Mouse (Mus musculus): ENCODE measurements around the gene Mapk8. TPM values are rescaled to one million over a fixed set of nuclear protein-coding genes. Genes with fewer than 3 reads are reported as not detected.

Gene Mapk8
- 25.9 and 30.0 TPM in 2 replicates for polyA plus RNA-seq (2016; fragmentation: Nextera tagmentation; extraction: Ambion mirVana)

DNA sequence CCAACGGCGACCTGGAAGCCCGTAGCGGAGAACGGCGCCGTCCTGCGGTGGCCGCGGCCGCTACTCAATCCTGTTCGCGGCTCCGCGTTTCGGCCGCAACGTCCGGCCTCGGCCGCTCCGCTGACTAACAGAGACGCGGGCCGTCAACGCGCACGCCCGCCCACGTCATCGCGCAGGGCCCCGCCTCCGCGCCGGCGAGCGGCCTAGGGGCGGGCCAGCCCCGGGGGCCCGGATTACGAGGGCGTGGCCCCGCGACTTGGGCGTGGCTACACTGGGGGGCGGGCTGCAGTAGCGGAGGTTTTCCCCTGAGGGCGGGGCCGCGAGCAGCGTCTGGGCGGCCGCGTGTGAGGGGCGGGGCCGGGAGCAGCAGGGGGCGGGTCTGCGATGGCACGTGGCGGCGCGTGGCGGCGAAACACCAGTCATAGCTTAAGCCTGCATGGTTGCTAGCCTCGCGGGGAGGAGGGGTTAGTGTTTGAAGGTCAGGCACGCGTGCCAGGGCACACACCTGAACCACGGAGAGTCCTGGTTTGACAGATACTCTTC is at the start of gene Mapk8:
Gene Mapk8, minus strand, starts transcription at position 132 of the 543 bp plus-strand sequence.
- Histone ChIP-seq H3K4me1 (peaks cover 19% of the 10 kb centered on the region), H3K9me3 (no peaks in the 10 kb centered on the region), H3K4me3 (peak within 1 kb of the TSS; percentile 91), H3K9ac (replicated peaks) (peak within 1 kb of the TSS; percentile 88), H3K36me3 (no peaks in the 10 kb centered on the region), H3K4me2 (replicated peaks) (peak within 1 kb of the TSS; percentile 64), H3K27me3 (peaks cover 34% of the 10 kb centered on the region), H3K27ac (replicated peaks) (peak within 1 kb of the TSS; percentile 95)
- WGBS, result under 1% methylated on average over 68 of the region's 70 CpGs
- ATAC-seq (ENCODE audit: low FRiP score, low read depth), result peak; percentile 98

DNA sequence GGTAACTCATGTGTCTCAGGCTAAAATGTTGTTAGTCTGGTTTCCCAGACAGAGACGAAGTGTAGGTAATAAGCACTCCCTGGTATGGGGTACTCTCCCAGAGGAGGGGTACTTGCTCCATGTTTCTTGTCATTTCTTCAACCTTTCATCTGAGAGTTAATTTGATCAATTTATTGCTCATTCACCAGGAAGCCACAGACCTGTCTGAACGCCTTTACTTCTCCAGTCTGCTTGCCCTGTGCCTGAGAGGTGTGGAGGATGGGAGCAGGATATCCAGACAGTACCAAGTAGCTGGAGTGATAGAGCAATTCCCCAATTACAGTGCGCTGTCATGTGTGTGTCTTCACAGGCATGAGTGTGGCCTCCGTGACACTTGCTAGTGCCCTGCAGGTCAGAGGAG is 48.3 kb upstream of the Mapk8 start:
- WGBS, result 63% methylated on average over 4 of the region's 4 CpGs
- ATAC-seq (ENCODE audit: low FRiP score, low read depth), result no peak
- Histone ChIP-seq H3K4me3 (no peak overlapping the region), H3K9me3 (no peaks in the 10 kb centered on the region), H3K27ac (replicated peaks) (no peak overlapping the region), H3K36me3 (no peaks in the 10 kb centered on the region), H3K4me1 (no peaks in the 10 kb centered on the region), H3K9ac (replicated peaks) (no peak overlapping the region), H3K27me3 (no peaks in the 10 kb centered on the region), H3K4me2 (replicated peaks) (no peak overlapping the region)

DNA sequence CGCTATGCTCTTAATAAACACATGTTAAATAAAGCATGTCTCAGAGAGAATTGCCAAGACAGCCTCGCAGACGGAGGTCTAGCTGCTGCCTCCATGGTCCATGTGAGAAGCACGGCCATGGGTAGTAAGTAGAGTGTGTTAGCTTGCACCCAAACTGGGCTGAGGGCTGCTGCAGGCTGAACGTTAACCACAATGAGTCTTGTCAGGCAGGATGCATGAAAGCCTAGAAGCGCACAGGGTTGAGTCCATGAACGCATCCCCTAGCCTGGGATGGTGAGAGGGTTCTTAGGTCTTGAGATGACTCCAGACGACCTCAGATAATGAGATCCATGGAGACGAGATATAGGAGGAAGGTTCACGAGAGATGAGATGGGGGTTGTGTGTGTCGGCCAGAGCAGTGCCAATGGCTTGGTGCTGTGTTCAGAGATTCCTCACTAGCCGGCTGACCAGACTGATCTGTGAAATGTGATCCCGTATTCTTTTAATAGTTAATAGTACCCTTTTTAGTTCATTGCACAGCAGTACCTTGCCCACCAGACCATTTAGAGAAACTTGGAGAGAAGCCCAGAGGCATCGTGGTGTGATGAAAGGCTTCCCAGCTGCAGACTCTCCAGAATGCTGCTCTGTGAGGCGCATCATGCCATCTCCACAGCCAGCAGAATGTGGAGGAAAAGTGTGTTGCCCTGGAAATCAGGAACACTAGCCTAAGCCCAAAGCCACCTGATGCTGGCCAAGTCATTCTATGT is 41.0 kb upstream of the Mapk8 start:
- H3K27me3 ChIP-seq, result no peaks in the 10 kb centered on the region
- H3K4me1 ChIP-seq, result no peaks in the 10 kb centered on the region
- H3K9me3 ChIP-seq, result no peaks in the 10 kb centered on the region
- H3K27ac ChIP-seq (replicated peaks), result no peak overlapping the region
- H3K4me2 ChIP-seq (replicated peaks), result no peak overlapping the region
- WGBS, result 77% methylated on average over 15 of the region's 15 CpGs
- no peak for ATAC-seq (ENCODE audit: low FRiP score, low read depth)
- H3K4me3 ChIP-seq, result no peak overlapping the region
- no peaks in the 10 kb centered on the region for H3K36me3 ChIP-seq
- no peak overlapping the region for H3K9ac ChIP-seq (replicated peaks)

DNA sequence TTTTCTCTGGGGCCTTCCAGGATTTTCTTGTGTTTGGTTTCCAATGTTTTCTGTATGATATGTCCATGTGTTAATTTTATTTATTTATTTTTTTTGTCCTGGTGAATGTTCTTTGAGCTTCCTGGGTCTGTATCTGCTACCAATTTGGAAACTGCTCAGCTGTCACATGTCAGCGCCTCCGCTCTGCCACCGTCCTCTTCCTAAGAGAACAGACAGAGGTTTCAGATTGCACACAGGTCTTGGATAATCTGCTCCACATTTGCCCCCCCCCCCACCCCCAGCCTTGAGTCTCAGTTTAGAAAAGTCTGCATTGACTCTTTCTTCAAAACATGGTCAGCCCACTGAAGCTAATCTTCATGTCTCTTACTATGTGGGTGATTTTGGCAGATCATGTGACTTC is 35.0 kb upstream of the Mapk8 start:
- Histone ChIP-seq H3K36me3 (no peaks in the 10 kb centered on the region), H3K9ac (replicated peaks) (no peak overlapping the region), H3K27me3 (no peaks in the 10 kb centered on the region), H3K4me1 (no peaks in the 10 kb centered on the region), H3K9me3 (no peaks in the 10 kb centered on the region), H3K4me2 (replicated peaks) (no peak overlapping the region), H3K27ac (replicated peaks) (no peak overlapping the region), H3K4me3 (no peak overlapping the region)
- WGBS, result 58% methylated on average over 3 of the region's 3 CpGs
- ATAC-seq (ENCODE audit: low FRiP score, low read depth), result no peak

GRCm38 (mm10) chr14:33476094-33476760 is 29.3 kb upstream of the Mapk8 start:
- peaks cover 9% of the 10 kb centered on the region; the same call in 1 of the 2 replicates for H3K4me1 ChIP-seq
- ATAC-seq (ENCODE audit: low FRiP score, low read depth), result no peak
- H3K27ac ChIP-seq (replicated peaks), result no peak overlapping the region
- WGBS, result 9% methylated on average over 3 of the region's 3 CpGs
- no peaks in the 10 kb centered on the region; the same call in 1 of the 2 replicates for H3K27me3 ChIP-seq
- H3K9me3 ChIP-seq, result no peaks in the 10 kb centered on the region
- no peak overlapping the region for H3K9ac ChIP-seq (replicated peaks)
- no peak overlapping the region for H3K4me2 ChIP-seq (replicated peaks)
- no peak overlapping the region for H3K4me3 ChIP-seq
- H3K36me3 ChIP-seq, result no peaks in the 10 kb centered on the region

DNA sequence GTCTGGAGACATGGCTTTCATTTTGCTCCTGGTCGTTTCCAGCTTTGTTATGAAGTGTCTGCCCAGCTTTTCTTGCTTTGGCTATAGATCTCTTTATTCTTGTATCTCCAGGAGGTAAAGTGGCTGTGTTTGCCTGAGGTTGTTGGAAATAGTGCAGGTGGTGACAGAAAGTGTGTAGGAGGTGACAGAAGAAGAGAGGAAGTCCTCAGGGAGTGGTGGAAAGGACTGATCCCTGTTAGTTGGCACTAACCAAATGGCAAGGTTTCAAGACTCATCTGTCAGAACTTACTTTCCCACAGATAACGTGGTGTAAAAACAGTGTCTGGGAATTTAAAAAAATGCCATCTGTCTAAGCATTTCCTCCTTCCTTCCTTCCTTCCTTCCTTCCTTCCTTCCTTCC is 27.5 kb upstream of the Mapk8 start:
- WGBS, result 70% methylated on average over 2 of the region's 2 CpGs
- Histone ChIP-seq H3K4me3 (no peak overlapping the region), H3K9me3 (no peaks in the 10 kb centered on the region), H3K27me3 (no peaks in the 10 kb centered on the region; the same call in 1 of the 2 replicates), H3K4me2 (replicated peaks) (no peak overlapping the region), H3K4me1 (peaks cover 9% of the 10 kb centered on the region; the same call in 1 of the 2 replicates), H3K36me3 (no peaks in the 10 kb centered on the region), H3K27ac (replicated peaks) (no peak overlapping the region), H3K9ac (replicated peaks) (no peak overlapping the region)
- no peak for ATAC-seq (ENCODE audit: low FRiP score, low read depth)

- WGBS, result 15% methylated on average over 3 of the region's 3 CpGs
Observed at GRCm38 (mm10) chr14:33471331-33471730, 24.4 kb upstream of the Mapk8 start, which contains the start of gene Frmpd2. TSS of gene Frmpd2 (plus strand) at chr14:33471696.

DNA sequence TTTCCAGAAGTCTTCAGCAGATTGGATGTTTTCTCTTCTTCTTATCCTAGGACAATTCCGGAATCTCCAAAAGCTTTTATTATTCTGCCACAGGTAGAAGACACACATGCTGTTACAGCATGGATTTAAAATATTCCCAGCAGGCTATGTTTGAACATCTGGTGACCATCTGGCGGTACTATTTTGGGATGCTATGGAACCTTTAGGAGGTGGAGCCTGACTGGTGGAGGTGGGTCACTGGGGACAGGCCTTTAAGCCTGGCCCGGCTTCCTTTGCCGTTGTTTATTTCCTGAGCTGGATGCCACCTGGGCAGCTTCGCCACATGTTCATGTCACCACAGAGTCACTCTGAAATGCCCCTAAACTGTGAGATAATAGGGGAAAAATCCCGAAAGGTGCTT is 20.8 kb upstream of the Mapk8 start:
- Histone ChIP-seq H3K4me1 (no peaks in the 10 kb centered on the region), H3K27ac (replicated peaks) (no peak overlapping the region), H3K9ac (replicated peaks) (no peak overlapping the region), H3K4me3 (no peak overlapping the region), H3K9me3 (0 out of 2 replicates have a peak, but pooled peaks cover 4% of the 10 kb centered on the region), H3K4me2 (replicated peaks) (no peak overlapping the region), H3K36me3 (no peaks in the 10 kb centered on the region), H3K27me3 (no peaks in the 10 kb centered on the region; the same call in 1 of the 2 replicates)
- WGBS, result 79% methylated on average over 6 of the region's 6 CpGs
- no peak for ATAC-seq (ENCODE audit: low FRiP score, low read depth)

More at GRCm38 (mm10) chr14:33471331-33471730, 24.4 kb upstream of the Mapk8 start, which contains the start of gene Frmpd2:
- no peak for ATAC-seq (ENCODE audit: low FRiP score, low read depth)
- H3K9ac ChIP-seq (replicated peaks), result no peak within 1 kb of the TSS
- no peak within 1 kb of the TSS for H3K4me3 ChIP-seq
- no peak within 1 kb of the TSS for H3K27ac ChIP-seq (replicated peaks)
- H3K4me1 ChIP-seq, result peaks cover 7% of the 10 kb centered on the region; the same call in 1 of the 2 replicates
- H3K4me2 ChIP-seq (replicated peaks), result no peak within 1 kb of the TSS
- no peaks in the 10 kb centered on the region; the same call in 1 of the 2 replicates for H3K27me3 ChIP-seq
- H3K36me3 ChIP-seq, result no peaks in the 10 kb centered on the region
- H3K9me3 ChIP-seq, result no peaks in the 10 kb centered on the region

DNA sequence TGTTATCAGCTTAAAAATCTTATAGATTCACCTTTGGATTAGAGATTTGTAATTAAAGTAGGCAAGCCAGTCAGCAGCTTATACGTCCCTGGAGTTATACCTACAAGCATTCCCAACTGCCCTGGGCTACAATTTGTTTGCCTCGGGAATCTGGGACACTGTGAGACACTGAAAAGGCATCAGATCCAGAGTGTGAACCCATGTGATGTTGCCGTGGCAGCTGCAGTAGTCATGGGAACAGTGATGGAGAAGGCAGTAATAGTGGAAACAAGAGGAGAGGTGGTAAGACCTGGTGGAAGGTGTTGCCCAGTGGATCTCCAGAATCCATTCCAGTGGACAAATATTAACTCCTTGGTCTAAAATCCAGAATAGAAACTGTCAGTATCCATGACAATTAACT is 16.7 kb upstream of the Mapk8 start:
- H3K4me1 ChIP-seq, result no peaks in the 10 kb centered on the region
- ATAC-seq (ENCODE audit: low FRiP score, low read depth), result no peak
- H3K4me2 ChIP-seq (replicated peaks), result no peak overlapping the region
- H3K4me3 ChIP-seq, result no peak overlapping the region
- H3K36me3 ChIP-seq, result no peaks in the 10 kb centered on the region
- WGBS, result 65% methylated on average over 3 of the region's 3 CpGs
- H3K27me3 ChIP-seq, result no peaks in the 10 kb centered on the region
- H3K27ac ChIP-seq (replicated peaks), result no peak overlapping the region
- 0 out of 2 replicates have a peak, but pooled peaks cover 4% of the 10 kb centered on the region for H3K9me3 ChIP-seq
- no peak overlapping the region for H3K9ac ChIP-seq (replicated peaks)

DNA sequence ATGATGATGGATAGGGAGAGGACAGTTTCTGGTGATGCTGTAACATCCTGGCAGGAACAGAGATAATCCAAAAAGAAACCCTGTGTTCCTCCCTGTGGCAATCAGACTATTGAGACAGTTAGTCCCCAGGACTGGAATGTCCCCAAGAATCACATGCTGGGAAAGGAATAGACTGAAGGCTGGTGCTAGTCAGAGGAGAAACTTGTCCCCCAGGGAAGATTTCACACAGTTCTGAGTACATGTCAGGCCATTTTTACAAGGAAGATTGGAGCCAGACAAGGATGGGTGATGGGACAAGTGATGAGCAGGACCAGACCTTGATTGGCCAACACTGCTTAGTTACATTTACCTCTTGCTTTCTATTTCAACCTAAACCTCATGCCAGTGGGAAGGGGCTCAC is 3.4 kb upstream of the Mapk8 start:
- no peak for ATAC-seq (ENCODE audit: low FRiP score, low read depth)
- Histone ChIP-seq H3K27ac (replicated peaks) (no peak overlapping the region), H3K9me3 (no peaks in the 10 kb centered on the region), H3K4me2 (replicated peaks) (no peak overlapping the region), H3K4me3 (no peak overlapping the region), H3K9ac (replicated peaks) (no peak overlapping the region), H3K36me3 (no peaks in the 10 kb centered on the region), H3K27me3 (peaks cover 34% of the 10 kb centered on the region), H3K4me1 (peaks cover 7% of the 10 kb centered on the region)

DNA sequence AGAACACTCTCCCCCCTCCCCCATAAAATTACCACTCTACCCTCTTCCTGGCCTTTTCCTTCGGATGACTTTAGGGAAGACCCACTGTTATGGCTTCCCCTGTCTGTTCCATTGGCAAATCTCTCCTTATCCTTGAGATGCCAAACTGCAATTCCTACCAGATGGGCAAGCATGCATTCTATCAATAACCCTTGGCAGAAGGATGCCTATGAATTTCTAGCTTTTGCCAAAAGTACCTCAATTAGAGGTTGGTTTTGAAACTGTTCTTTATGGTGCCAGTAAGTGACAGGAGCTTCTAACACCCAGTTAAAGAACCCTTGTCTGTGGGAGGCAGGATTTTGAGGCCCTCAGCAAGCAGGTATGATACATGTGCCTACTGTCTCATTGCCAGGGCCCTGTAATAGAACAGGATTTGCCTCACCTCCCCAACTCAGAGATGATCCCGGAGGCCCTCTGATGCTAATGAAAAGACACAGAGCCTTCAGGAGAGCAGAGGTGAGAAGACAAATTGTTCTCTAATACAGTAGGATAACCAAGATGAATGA is 2.4 kb upstream of the Mapk8 start:
- ATAC-seq (ENCODE audit: low FRiP score, low read depth), result no peak
- Histone ChIP-seq H3K9me3 (no peaks in the 10 kb centered on the region), H3K4me3 (no peak overlapping the region), H3K9ac (replicated peaks) (no peak overlapping the region), H3K27ac (replicated peaks) (no peak overlapping the region), H3K36me3 (no peaks in the 10 kb centered on the region), H3K4me2 (replicated peaks) (no peak overlapping the region), H3K4me1 (peaks cover 10% of the 10 kb centered on the region), H3K27me3 (peaks cover 34% of the 10 kb centered on the region)
- 81% methylated on average over 2 of the region's 2 CpGs for WGBS

DNA sequence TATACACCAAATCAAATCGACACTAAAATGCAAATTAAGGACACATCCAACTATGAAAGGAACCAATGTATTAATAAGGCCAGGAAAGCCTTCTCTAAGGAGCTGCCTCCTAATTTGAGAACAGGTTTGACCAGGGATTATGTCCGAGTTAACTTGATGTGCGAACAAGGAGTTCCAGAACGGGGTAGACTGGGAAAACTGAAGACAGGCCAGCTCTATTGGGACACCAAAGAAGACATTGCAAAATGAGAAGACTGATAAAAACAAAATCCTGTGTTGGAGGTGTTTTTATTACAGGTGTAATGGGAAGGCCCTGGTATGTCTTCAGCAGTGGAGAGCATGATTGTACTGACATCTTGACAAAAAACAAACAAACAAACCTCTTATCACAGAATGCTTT is 1.3 kb upstream of the Mapk8 start:
- no peak overlapping the region for H3K4me3 ChIP-seq
- no peaks in the 10 kb centered on the region for H3K9me3 ChIP-seq
- peaks cover 34% of the 10 kb centered on the region for H3K27me3 ChIP-seq
- H3K27ac ChIP-seq (replicated peaks), result no peak overlapping the region
- no peak overlapping the region for H3K9ac ChIP-seq (replicated peaks)
- H3K36me3 ChIP-seq, result no peaks in the 10 kb centered on the region
- 91% methylated on average over 4 of the region's 4 CpGs for WGBS
- no peak overlapping the region for H3K4me2 ChIP-seq (replicated peaks)
- no peak for ATAC-seq (ENCODE audit: low FRiP score, low read depth)
- peaks cover 19% of the 10 kb centered on the region for H3K4me1 ChIP-seq
